Mouse (Mus musculus): ENCODE data around the gene Tenm2. TPM values are rescaled to one million over a fixed set of nuclear protein-coding genes. Genes with fewer than 3 reads are reported as not detected.

Gene Tenm2
- polyA plus RNA-seq, 1 experiment from 2014 or later: 5.5 TPM

GRCm38 (mm10) chr11:36802208-36802631 is 433.5 kb downstream of the Tenm2 start:
- no peaks in the 10 kb centered on the region for H3K4me1 ChIP-seq
- no peak overlapping the region for H3K27ac ChIP-seq (replicated peaks)
- H3K27me3 ChIP-seq: no peaks in the 10 kb centered on the region
- no peak for ATAC-seq (ENCODE audit: insufficient number of reproducible peaks, low FRiP score, low TSS enrichment, low read depth)
- no peaks in the 10 kb centered on the region for H3K36me3 ChIP-seq
- no peak overlapping the region for H3K4me3 ChIP-seq (replicated peaks)
- no peaks in the 10 kb centered on the region for H3K9me3 ChIP-seq (replicated peaks)
- WGBS: 47% methylated on average over 8 of the region's 8 CpGs
- H3K9ac ChIP-seq: no peak overlapping the region
- H3K4me2 ChIP-seq (replicated peaks): no peak overlapping the region

- H3K27me3 ChIP-seq: no peaks in the 10 kb centered on the region
- no peak overlapping the region for H3K27ac ChIP-seq (replicated peaks)
- H3K9me3 ChIP-seq (replicated peaks): no peaks in the 10 kb centered on the region
- no peak for ATAC-seq (ENCODE audit: insufficient number of reproducible peaks, low FRiP score, low TSS enrichment, low read depth)
- H3K4me1 ChIP-seq: no peaks in the 10 kb centered on the region
- H3K4me3 ChIP-seq (replicated peaks): no peak overlapping the region
- no peak overlapping the region for H3K9ac ChIP-seq
- WGBS: 72% methylated on average over 4 of the region's 4 CpGs
- H3K36me3 ChIP-seq: no peaks in the 10 kb centered on the region
- no peak overlapping the region for H3K4me2 ChIP-seq (replicated peaks)
These were observed 434.1 kb downstream of the Tenm2 start for GRCm38 (mm10) chr11:36801683-36802082.

- H3K4me3 ChIP-seq (replicated peaks): no peak overlapping the region
- no peak overlapping the region for H3K4me2 ChIP-seq (replicated peaks)
- WGBS: 35% methylated on average over 8 of the region's 8 CpGs
- 0 out of 2 replicates have a peak, but pooled peaks have one; percentile 43 for ATAC-seq (ENCODE audit: insufficient number of reproducible peaks, low FRiP score, low TSS enrichment, low read depth)
- H3K27ac ChIP-seq (replicated peaks): no peak overlapping the region
- H3K27me3 ChIP-seq: no peaks in the 10 kb centered on the region
- no peak overlapping the region for H3K9ac ChIP-seq
- no peaks in the 10 kb centered on the region for H3K4me1 ChIP-seq
- no peaks in the 10 kb centered on the region for H3K9me3 ChIP-seq (replicated peaks)
- no peaks in the 10 kb centered on the region for H3K36me3 ChIP-seq
These were observed 436.4 kb downstream of the Tenm2 start for GRCm38 (mm10) chr11:36799409-36799808.

- Histone ChIP-seq H3K27ac (replicated peaks) (no peak overlapping the region), H3K36me3 (no peaks in the 10 kb centered on the region), H3K4me2 (replicated peaks) (no peak overlapping the region), H3K4me1 (no peaks in the 10 kb centered on the region), H3K27me3 (no peaks in the 10 kb centered on the region), H3K9me3 (replicated peaks) (no peaks in the 10 kb centered on the region), H3K9ac (no peak overlapping the region), H3K4me3 (replicated peaks) (no peak overlapping the region)
- 55% methylated on average over 3 of the region's 3 CpGs for WGBS
- no peak for ATAC-seq (ENCODE audit: insufficient number of reproducible peaks, low FRiP score, low TSS enrichment, low read depth)
These were observed 477.8 kb downstream of the Tenm2 start for GRCm38 (mm10) chr11:36758009-36758408.

GRCm38 (mm10) chr11:36746286-36746685 is 489.5 kb downstream of the Tenm2 start:
- Histone ChIP-seq H3K4me3 (replicated peaks) (no peak overlapping the region), H3K36me3 (no peaks in the 10 kb centered on the region), H3K4me2 (replicated peaks) (no peak overlapping the region), H3K9me3 (replicated peaks) (no peaks in the 10 kb centered on the region), H3K27me3 (no peaks in the 10 kb centered on the region; the same call in 1 of the 2 replicates), H3K9ac (no peak overlapping the region), H3K27ac (replicated peaks) (no peak overlapping the region), H3K4me1 (no peaks in the 10 kb centered on the region)
- ATAC-seq (ENCODE audit: insufficient number of reproducible peaks, low FRiP score, low TSS enrichment, low read depth): no peak
- WGBS: 66% methylated on average over 4 of the region's 4 CpGs

GRCm38 (mm10) chr11:36727800-36728199 is 508.0 kb downstream of the Tenm2 start:
- H3K4me1 ChIP-seq: no peaks in the 10 kb centered on the region
- WGBS: 71% methylated on average over 3 of the region's 3 CpGs

GRCm38 (mm10) chr11:36702881-36703280 is 532.9 kb downstream of the Tenm2 start:
- H3K4me3 ChIP-seq (replicated peaks): no peak overlapping the region
- no peak for ATAC-seq (ENCODE audit: insufficient number of reproducible peaks, low FRiP score, low TSS enrichment, low read depth)
- no peak overlapping the region for H3K27ac ChIP-seq (replicated peaks)
- no peak overlapping the region for H3K4me2 ChIP-seq (replicated peaks)
- H3K4me1 ChIP-seq: no peaks in the 10 kb centered on the region
- H3K27me3 ChIP-seq: no peaks in the 10 kb centered on the region
- H3K36me3 ChIP-seq: no peaks in the 10 kb centered on the region
- 67% methylated on average over 2 of the region's 2 CpGs for WGBS
- no peaks in the 10 kb centered on the region for H3K9me3 ChIP-seq (replicated peaks)
- H3K9ac ChIP-seq: no peak overlapping the region

More at GRCm38 (mm10) chr11:36727800-36728199, 508.0 kb downstream of the Tenm2 start:
- Histone ChIP-seq H3K27ac (replicated peaks) (no peak overlapping the region), H3K36me3 (no peaks in the 10 kb centered on the region), H3K9ac (no peak overlapping the region), H3K4me3 (replicated peaks) (no peak overlapping the region), H3K4me2 (replicated peaks) (no peak overlapping the region), H3K27me3 (no peaks in the 10 kb centered on the region), H3K9me3 (replicated peaks) (no peaks in the 10 kb centered on the region)
- ATAC-seq (ENCODE audit: insufficient number of reproducible peaks, low FRiP score, low TSS enrichment, low read depth): no peak

- Histone ChIP-seq H3K9ac (no peak overlapping the region), H3K4me2 (replicated peaks) (no peak overlapping the region), H3K27ac (replicated peaks) (no peak overlapping the region), H3K4me1 (no peaks in the 10 kb centered on the region), H3K27me3 (no peaks in the 10 kb centered on the region), H3K9me3 (replicated peaks) (no peaks in the 10 kb centered on the region), H3K36me3 (no peaks in the 10 kb centered on the region), H3K4me3 (replicated peaks) (no peak overlapping the region)
- no peak for ATAC-seq (ENCODE audit: insufficient number of reproducible peaks, low FRiP score, low TSS enrichment, low read depth)
- 89% methylated on average over 3 of the region's 3 CpGs for WGBS
These were observed 534.8 kb downstream of the Tenm2 start for GRCm38 (mm10) chr11:36700951-36701350.

GRCm38 (mm10) chr11:36700131-36700530 is 535.6 kb downstream of the Tenm2 start:
- H3K4me3 ChIP-seq (replicated peaks): no peak overlapping the region
- no peak for ATAC-seq (ENCODE audit: insufficient number of reproducible peaks, low FRiP score, low TSS enrichment, low read depth)

GRCm38 (mm10) chr11:36698268-36698667 is 537.5 kb downstream of the Tenm2 start:
- Histone ChIP-seq H3K9ac (no peak overlapping the region), H3K9me3 (replicated peaks) (no peaks in the 10 kb centered on the region), H3K27me3 (no peaks in the 10 kb centered on the region), H3K4me1 (no peaks in the 10 kb centered on the region), H3K4me2 (replicated peaks) (no peak overlapping the region), H3K36me3 (no peaks in the 10 kb centered on the region), H3K27ac (replicated peaks) (no peak overlapping the region), H3K4me3 (replicated peaks) (no peak overlapping the region)
- 84% methylated on average over 7 of the region's 7 CpGs for WGBS
- no peak for ATAC-seq (ENCODE audit: insufficient number of reproducible peaks, low FRiP score, low TSS enrichment, low read depth)

More at GRCm38 (mm10) chr11:36700131-36700530, 535.6 kb downstream of the Tenm2 start:
- Histone ChIP-seq H3K36me3 (no peaks in the 10 kb centered on the region), H3K27ac (replicated peaks) (no peak overlapping the region), H3K9me3 (replicated peaks) (no peaks in the 10 kb centered on the region), H3K4me1 (no peaks in the 10 kb centered on the region), H3K4me2 (replicated peaks) (no peak overlapping the region), H3K9ac (no peak overlapping the region), H3K27me3 (no peaks in the 10 kb centered on the region)
- 71% methylated on average over 6 of the region's 6 CpGs for WGBS

GRCm38 (mm10) chr11:36697816-36698215 is 537.9 kb downstream of the Tenm2 start:
- ATAC-seq (ENCODE audit: insufficient number of reproducible peaks, low FRiP score, low TSS enrichment, low read depth): no peak
- H3K4me3 ChIP-seq (replicated peaks): no peak overlapping the region
- H3K9ac ChIP-seq: no peak overlapping the region
- H3K36me3 ChIP-seq: no peaks in the 10 kb centered on the region
- no peak overlapping the region for H3K4me2 ChIP-seq (replicated peaks)
- no peaks in the 10 kb centered on the region for H3K27me3 ChIP-seq
- H3K27ac ChIP-seq (replicated peaks): no peak overlapping the region
- WGBS: 88% methylated on average over 8 of the region's 8 CpGs
- no peaks in the 10 kb centered on the region for H3K4me1 ChIP-seq
- H3K9me3 ChIP-seq (replicated peaks): no peaks in the 10 kb centered on the region

GRCm38 (mm10) chr11:36697021-36697639 is 538.6 kb downstream of the Tenm2 start:
- Histone ChIP-seq H3K27ac (replicated peaks) (no peak overlapping the region), H3K4me2 (replicated peaks) (no peak overlapping the region), H3K4me3 (replicated peaks) (no peak overlapping the region), H3K4me1 (no peaks in the 10 kb centered on the region), H3K36me3 (no peaks in the 10 kb centered on the region), H3K9ac (no peak overlapping the region), H3K27me3 (no peaks in the 10 kb centered on the region), H3K9me3 (replicated peaks) (no peaks in the 10 kb centered on the region)
- ATAC-seq (ENCODE audit: insufficient number of reproducible peaks, low FRiP score, low TSS enrichment, low read depth): no peak
- 63% methylated on average over 10 of the region's 10 CpGs for WGBS
